Mouse (Mus musculus) ovary, postnatal 36 days (tissue): ENCODE results near the gene Mmgt2.
"Not testable (repeated sequence)": the region's sequence is repeated elsewhere in the genome, so short reads cannot be mapped to it uniquely, and the experiment has no call there.

Source experiments
- DNase-seq: peaks from one replicate; pipeline ENCODE4 v3.0.0; 2022; ENCODE audit warnings: low spot score, mixed read lengths

The Mmgt2 gene

GRCm38 (mm10) chr11:62645732-62646494, 2.6 kb upstream of the Mmgt2 start:
- peak; percentile 44 for DNase-seq

- no peak for DNase-seq
These were observed 2.0 kb upstream of the Mmgt2 start for GRCm38 (mm10) chr11:62646495-62646843.

- no peak for DNase-seq
These were observed 1.4 kb upstream of the Mmgt2 start for GRCm38 (mm10) chr11:62646958-62647515.

GRCm38 (mm10) chr11:62647661-62648590, 538 bp upstream of the Mmgt2 start, which contains the start of gene Lrrc75a:
Lrrc75a (minus strand) TSS chr11:62648523.
- no peak for DNase-seq

- DNase-seq: not testable (repeated sequence)
These were observed 1.3 kb downstream of the Mmgt2 start for GRCm38 (mm10) chr11:62649803-62650202.

- DNase-seq: no peak
These were observed 3.1 kb downstream of the Mmgt2 start for GRCm38 (mm10) chr11:62651563-62651962.

GRCm38 (mm10) chr11:62652080-62652479, 3.6 kb downstream of the Mmgt2 start:
- no peak for DNase-seq

GRCm38 (mm10) chr11:62660885-62661284, 12.4 kb downstream of the Mmgt2 start:
- no peak for DNase-seq

- no peak for DNase-seq
These were observed 15.8 kb downstream of the Mmgt2 start for GRCm38 (mm10) chr11:62664250-62664649.

- no peak for DNase-seq
These were observed 20.5 kb downstream of the Mmgt2 start for GRCm38 (mm10) chr11:62668986-62669385.

GRCm38 (mm10) chr11:62669471-62669870, 21.0 kb downstream of the Mmgt2 start:
- DNase-seq: no peak

- DNase-seq: no peak
These were observed 21.5 kb downstream of the Mmgt2 start for GRCm38 (mm10) chr11:62670006-62670405.

- peak; percentile 41 for DNase-seq
These were observed 27.2 kb downstream of the Mmgt2 start for GRCm38 (mm10) chr11:62675480-62676289.

GRCm38 (mm10) chr11:62676290-62676596, 27.8 kb downstream of the Mmgt2 start:
- no peak for DNase-seq

- DNase-seq: no peak
These were observed 30.4 kb downstream of the Mmgt2 start for GRCm38 (mm10) chr11:62678778-62679354.

- DNase-seq: no peak
These were observed 31.5 kb downstream of the Mmgt2 start for GRCm38 (mm10) chr11:62679954-62680353.

- DNase-seq: no peak
These were observed 43.1 kb downstream of the Mmgt2 start for GRCm38 (mm10) chr11:62691592-62691991.

- DNase-seq: no peak
These were observed 45.1 kb downstream of the Mmgt2 start for GRCm38 (mm10) chr11:62693299-62694184.

GRCm38 (mm10) chr11:62695126-62695525, 46.7 kb downstream of the Mmgt2 start:
- no peak for DNase-seq

- no peak for DNase-seq
These were observed 51.3 kb downstream of the Mmgt2 start for GRCm38 (mm10) chr11:62699749-62700148.

GRCm38 (mm10) chr11:62701218-62701617, 52.8 kb downstream of the Mmgt2 start:
- no peak for DNase-seq
